Mouse (Mus musculus) bone marrow, adult 2 months (tissue): ENCODE data around the gene Cdca7l.

Experiments used
- CTCF ChIP-seq: fragments of 200-500 bp; IDR thresholded peaks from 2 replicates; pipeline ENCODE4 v1.5.1; 2011; ENCODE audit warnings: low read length, control low read depth; ENCODE audit not compliant: control insufficient read depth, insufficient read depth
- POLR2A ChIP-seq: fragments of 200-500 bp; IDR thresholded peaks from 2 replicates; pipeline ENCODE4 v1.6.1; 2011; ENCODE audit warnings: low read depth, mild to moderate bottlenecking, control low read depth, low read length, borderline replicate concordance; ENCODE audit not compliant: control insufficient read depth

GRCm38 (mm10) chr12:117861249-117861648, 57.2 kb downstream of the Cdca7l start:
- TF ChIP-seq POLR2A (no peak), CTCF (no peak)
